Mouse (Mus musculus): ENCODE measurements around the gene Cypt1. TPM values are rescaled to one million over a fixed set of nuclear protein-coding genes. Genes with fewer than 3 reads are reported as not detected.
A peak's percentile ranks its signal among the peaks of the same experiment; 100 is the strongest.

Gene Cypt1
- not detected for total RNA-seq (2021)
- long read RNA-seq, experiment 1: 0 reads
- long read RNA-seq, experiment 2: 0 reads

DNA sequence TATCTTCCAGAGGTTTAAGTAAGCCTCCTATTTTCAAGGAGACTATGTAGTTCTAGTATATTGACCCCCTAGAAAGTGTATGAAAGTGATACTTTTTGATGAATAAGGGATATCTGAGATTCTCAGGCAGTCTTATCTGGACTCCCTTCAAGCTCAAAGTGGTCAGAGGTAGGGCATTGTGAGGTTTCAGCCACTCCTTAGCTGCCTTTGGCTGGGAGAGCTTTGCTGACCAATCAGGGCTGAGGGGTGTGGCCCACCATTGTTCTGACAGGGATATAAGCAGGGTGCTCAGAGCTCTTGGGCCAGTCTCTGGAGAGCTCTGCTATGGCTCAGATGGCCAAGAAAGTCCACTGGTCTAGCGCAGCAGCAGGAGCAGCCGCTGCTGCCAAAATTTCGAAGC lies at the start of gene Cypt1:
TSS of gene Cypt1 (plus strand) at position 301 of the 400 bp plus-strand sequence.
- DNase-seq (ENCODE audit: low spot score): no peak

GRCm38 (mm10) chrX:16546806-16547205 lies 24.1 kb downstream of the Cypt1 start:
- DNase-seq (ENCODE audit: low spot score): no peak

GRCm38 (mm10) chrX:16557061-16557460 lies 34.4 kb downstream of the Cypt1 start:
- no peak for DNase-seq (ENCODE audit: low spot score)

DNA sequence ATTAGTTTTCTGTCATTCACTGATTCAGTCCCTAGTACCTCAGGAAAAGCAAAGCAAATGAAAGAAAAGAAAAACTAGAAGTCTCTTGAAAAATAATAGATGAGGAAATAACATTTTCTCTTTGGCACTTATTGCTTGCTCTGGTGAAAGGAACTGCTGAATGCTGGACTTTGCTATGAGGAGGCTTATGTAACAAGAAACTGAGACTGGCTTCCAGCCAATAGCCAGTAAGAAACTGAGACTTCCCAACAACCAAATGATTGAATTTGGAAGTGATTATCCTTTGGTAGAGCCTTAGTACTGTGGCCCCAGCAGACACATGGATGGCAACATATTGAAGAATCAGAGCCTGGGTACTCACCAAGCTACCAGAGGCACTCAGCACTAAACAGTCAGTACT lies 35.8 kb downstream of the Cypt1 start:
- peak; percentile 1 for DNase-seq (ENCODE audit: low spot score)

Other genes starting within 250 kb of the Cypt1 start
- gene Maoa, start 96.8 kb downstream of the Cypt1 start, total RNA-seq (2021): 1 to 10 TPM; 3.6 to 5.3 TPM

Data from gastrocnemius, adult 18-20 months (tissue).